In the genomic region with DNA sequence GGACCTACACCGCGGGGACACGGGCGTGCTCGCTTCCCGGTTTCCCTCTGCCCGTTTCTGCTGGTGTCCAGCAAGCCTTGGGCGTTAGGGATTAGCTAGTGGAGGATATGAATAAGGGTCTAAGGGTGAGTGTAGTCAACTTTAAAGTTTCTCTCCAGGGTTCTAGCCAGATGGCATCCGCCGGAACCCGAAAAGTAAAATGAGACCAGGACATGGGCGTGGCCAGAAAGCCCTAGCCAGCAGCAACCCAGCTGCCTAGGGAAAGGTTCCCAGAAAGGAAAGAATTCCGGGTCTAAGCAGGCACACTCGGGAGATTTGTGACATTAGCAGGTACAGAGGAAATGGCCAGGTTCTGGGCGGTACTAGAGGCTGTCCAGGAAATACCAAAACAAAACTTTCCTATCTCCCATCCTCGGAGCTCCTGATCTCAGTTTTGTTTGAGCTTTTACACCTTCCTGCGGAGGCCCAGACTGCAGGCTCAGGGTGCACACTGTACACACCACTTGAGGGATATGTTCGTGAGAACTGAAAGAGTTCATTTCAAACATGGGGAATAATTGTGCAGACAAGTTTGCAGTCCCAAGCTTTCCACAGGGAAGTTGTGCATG, we compare ENCODE assay signal across 8 mouse cellular contexts. TPM values are rescaled to one million over a fixed set of nuclear protein-coding genes. Genes with fewer than 3 reads are reported as not detected.
DNase-seq lines count a peak whose midpoint lies in the region; ATAC-seq and TF ChIP-seq lines count a peak whose summit lies in the region.

No protein-coding gene starts in this region.

- H3K27ac ChIP-seq in midbrain, embryonic 15.5 days, result peak overlapping the region; percentile 86
- H3K27ac ChIP-seq in stomach, postnatal 0 days (replicated peaks), result peak overlapping the region; percentile 92

- DNase-seq in 416B (ENCODE audit: low read depth), result peak; percentile 83
- DNase-seq in R1 (ENCODE audit: low read depth, low spot score), result peak; percentile 91
- DNase-seq in embryo, embryonic 9.5 days (ENCODE audit: extremely low spot score), result peak; percentile 79
- DNase-seq in heart, adult 18-20 months, result peak; percentile 90 to 91
- peak; percentile 88 for DNase-seq in kidney, adult 11 months
- DNase-seq in liver, result peak; percentile 69
- peak; percentile 72 for DNase-seq in stomach, postnatal 0 days (ENCODE audit: low spot score)

- WGBS in midbrain, embryonic 15.5 days, result under 1% methylated on average over 18 of the region's 18 CpGs
- WGBS in stomach, postnatal 0 days, result under 1% methylated on average over 18 of the region's 18 CpGs

- H3K4me1 ChIP-seq in midbrain, embryonic 15.5 days, result peaks cover 37% of the 10 kb centered on the region
- no peaks in the 10 kb centered on the region for H3K4me1 ChIP-seq in stomach, postnatal 0 days (replicated peaks; ENCODE audit: control insufficient read depth, insufficient read depth)

- H3K4me3 ChIP-seq in midbrain, embryonic 15.5 days, result peak overlapping the region; percentile 66
- peak overlapping the region; percentile 63 for H3K4me3 ChIP-seq in stomach, postnatal 0 days (ENCODE audit: low read depth, low read length)

- H3K36me3 ChIP-seq in midbrain, embryonic 15.5 days (replicated peaks), result no peaks in the 10 kb centered on the region
- no peaks in the 10 kb centered on the region for H3K36me3 ChIP-seq in stomach, postnatal 0 days (ENCODE audit: control insufficient read depth, insufficient read depth, low read length)

- TF ChIP-seq CTCF in stomach, postnatal 0 days (IDR thresholded peaks at IDR 0.05; ENCODE audit: low read depth), result no peak

- peak overlapping the region; percentile 92 for H3K4me2 ChIP-seq in midbrain, embryonic 15.5 days
- peak overlapping the region; percentile 59 for H3K4me2 ChIP-seq in stomach, postnatal 0 days (replicated peaks; ENCODE audit: low read depth)

- no peak for TF ChIP-seq EP300 in stomach, postnatal 0 days (optimal IDR thresholded peaks at IDR 0.05)

- H3K9me3 ChIP-seq in midbrain, embryonic 15.5 days, result no peaks in the 10 kb centered on the region
- H3K9me3 ChIP-seq in stomach, postnatal 0 days (ENCODE audit: control insufficient read depth, low read length), result no peaks in the 10 kb centered on the region

- peak; percentile 49 for ATAC-seq in midbrain, embryonic 15.5 days (replicated peaks)
- peak; percentile 57 for ATAC-seq in stomach, postnatal 0 days (ENCODE audit: low FRiP score, low TSS enrichment)

- H3K9ac ChIP-seq in midbrain, embryonic 15.5 days, result peak overlapping the region; percentile 87
- H3K9ac ChIP-seq in stomach, postnatal 0 days (ENCODE audit: low read length), result peak overlapping the region; percentile 83

- no peaks in the 10 kb centered on the region for H3K27me3 ChIP-seq in midbrain, embryonic 15.5 days (replicated peaks)
- H3K27me3 ChIP-seq in stomach, postnatal 0 days (ENCODE audit: control insufficient read depth, insufficient read depth, low read length), result no peaks in the 10 kb centered on the region

RNA-seq across cellular contexts. Expression of a gene that starts 0.6 kb away (rescaled TPM):
- total RNA-seq in heart, adult 18-20 months (2021), result 10 to 100 TPM; 34.8 to 38.2 TPM
- polyA plus RNA-seq in midbrain, embryonic 15.5 days (2015; fragmentation: Nextera tagmentation; extraction: Ambion mirVana), result 30.0 and 32.7 TPM in 2 replicates
- 18.7 and 20.0 TPM in 2 replicates for polyA plus RNA-seq in stomach, postnatal 0 days (2015; fragmentation: Nextera tagmentation; extraction: Ambion mirVana)

Comparison
In these comparisons a context has a peak if more than half of its experiments do, and no peak if none do; other contexts are left out.
1. Peak in every context shown above with its lines: DNase-seq, ATAC-seq, H3K4me3 ChIP-seq and H3K27ac ChIP-seq.